Mouse (Mus musculus): Measurements from ENCODE around the gene Agfg1.

Agfg1 gene

DNA sequence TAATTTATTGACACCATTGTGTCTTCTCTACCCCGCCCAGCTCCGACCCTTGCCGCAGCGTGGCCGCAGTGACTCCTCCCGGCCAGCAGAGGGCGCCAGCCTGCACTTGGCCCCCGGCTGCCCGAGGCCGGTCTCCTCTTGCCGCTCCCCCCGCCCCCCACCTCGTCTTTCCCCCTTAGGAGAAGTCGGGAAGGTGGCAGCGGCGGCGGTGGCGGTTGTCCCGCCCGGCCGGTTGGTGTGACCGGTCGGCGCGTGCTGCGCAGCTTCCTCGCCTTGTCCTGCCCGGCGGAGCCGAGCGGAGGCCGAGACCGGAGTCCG, at the start of gene Agfg1:
Gene Agfg1, plus strand, starts transcription at position 188 of the 318 bp plus-strand sequence.
- DNase-seq: peak; percentile 93

DNA sequence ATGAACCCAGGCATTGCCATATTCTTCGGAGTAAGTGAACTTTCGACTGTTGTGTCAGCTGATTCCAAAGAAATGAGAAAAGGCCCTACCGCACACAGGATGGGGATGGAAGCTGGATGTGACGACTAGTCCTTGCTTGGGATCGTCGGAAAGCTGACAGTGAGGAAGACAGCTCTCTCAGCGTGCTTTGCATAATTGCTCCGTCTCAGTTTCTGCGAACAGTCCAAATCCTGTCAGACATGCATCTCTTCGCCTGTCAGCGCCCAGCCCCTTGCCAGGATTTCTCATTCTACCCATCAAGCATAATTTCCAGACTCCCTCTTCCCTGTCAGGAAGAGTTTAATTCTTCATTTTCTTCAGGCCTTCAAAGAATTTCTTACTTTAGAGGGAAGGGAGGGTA, 48.2 kb upstream of the Agfg1 start:
- no peak for DNase-seq

DNA sequence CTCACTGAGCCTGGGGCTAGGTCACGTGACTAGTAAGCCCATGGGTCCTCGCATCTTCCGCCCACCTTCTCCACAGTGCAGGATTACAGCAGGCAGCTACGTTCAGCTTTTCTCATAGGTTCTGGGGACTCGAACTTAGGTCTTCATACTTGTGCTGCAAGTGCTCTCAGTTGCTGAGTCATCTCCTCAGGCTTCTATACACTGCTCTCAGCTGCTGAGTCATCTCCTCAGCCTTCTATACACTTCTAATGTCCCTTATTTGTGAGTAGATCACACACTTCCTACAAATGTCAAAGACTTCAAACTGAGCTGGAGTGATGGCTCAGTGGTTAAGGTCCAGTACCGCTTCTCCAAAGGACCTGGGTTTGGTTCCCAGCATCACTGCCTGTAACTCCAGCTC, 47.0 kb upstream of the Agfg1 start:
- no peak for DNase-seq

DNA sequence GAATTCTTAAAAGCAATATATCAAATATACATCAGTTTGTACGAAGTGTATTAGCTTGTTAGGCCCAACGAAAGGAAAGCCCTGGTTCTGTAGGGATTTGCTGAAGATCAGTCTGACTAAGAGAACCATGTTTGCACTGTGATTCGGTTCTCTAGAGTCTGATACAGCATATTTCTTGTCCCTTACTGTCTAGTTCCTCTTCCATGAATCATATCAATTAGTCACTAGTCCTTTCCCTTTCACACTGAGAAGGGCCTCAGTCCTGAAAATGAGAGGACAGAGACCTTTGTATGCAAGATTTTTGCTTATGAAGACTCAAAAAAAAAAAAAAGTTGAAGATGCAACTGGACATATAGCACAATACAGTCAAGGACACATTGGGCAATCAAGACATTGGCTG, 46.2 kb upstream of the Agfg1 start:
- DNase-seq: no peak

DNA sequence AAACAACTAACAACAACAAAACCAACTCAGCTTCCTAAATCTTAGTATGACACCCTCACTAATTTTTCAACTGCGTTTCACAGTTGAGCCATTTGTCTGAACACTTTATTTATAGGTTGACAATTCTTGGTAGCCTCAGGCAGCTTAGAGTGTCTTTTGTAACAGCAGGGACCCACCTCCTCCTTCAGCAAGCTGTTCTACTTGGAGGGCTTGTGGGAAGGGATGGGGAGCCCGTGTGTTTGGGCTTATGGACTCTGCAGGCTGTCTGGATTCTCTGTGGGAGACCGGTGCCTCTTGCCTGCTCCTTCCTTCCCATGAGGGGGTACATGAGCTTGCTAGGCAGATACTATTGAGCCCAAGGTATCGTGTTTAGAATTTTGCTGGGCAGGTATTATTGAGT, 45.3 kb upstream of the Agfg1 start:
- DNase-seq: peak; percentile 49

DNA sequence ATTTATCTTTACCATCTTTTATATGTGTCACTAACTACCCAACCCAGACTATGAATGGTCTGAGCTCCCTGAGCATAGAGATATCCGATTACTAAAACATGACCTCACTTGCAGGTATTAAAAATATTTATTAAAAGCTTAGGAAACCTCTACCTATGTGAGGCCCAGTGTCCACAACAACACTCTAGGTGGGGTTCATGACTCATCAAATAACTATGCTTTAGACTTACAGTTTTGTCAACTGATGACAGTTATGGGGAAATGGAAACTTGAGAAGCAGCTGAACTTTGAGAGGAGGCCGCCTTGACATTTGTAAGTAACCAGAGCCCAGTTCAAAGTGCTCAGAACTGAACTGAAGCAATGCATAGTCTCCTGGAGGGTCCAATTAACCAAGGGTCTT, 44.1 kb upstream of the Agfg1 start:
- DNase-seq: no peak

DNA sequence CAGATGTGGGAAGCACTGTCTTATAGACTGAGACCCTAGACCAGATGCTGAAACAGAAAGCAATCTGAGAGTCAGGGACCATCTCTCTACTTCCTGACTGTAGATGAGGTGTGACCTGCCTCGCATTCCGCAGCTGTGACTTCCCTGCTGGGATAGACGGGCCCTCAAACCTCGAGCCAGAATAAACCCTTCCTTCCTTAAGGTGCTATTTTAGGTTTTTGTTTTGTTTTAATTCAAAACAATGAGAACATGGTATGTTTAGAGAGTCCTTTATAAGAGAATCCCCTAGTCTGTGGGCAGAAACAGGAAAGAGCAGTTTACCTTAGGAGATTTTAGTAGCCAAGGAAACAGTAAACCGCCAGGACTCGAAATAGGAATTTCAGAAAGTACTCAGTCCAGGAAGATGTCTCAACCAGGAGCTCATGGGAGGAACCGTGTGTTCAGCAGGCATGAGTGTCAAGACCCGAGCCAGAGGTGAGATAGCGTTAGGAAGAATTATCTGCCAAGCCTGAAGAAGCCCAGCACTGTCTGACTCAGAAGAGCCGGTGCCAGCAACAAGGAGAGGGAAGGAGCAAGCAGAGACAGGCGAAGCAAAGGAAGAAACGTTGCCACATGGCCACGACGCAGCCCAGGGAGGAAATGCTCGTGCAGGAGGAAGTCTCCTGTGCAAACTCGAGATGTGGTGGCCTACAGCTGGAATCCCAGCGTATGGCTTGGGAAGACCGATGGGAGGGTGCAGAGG, 43.4 kb upstream of the Agfg1 start:
- peak; percentile 36 for DNase-seq

DNA sequence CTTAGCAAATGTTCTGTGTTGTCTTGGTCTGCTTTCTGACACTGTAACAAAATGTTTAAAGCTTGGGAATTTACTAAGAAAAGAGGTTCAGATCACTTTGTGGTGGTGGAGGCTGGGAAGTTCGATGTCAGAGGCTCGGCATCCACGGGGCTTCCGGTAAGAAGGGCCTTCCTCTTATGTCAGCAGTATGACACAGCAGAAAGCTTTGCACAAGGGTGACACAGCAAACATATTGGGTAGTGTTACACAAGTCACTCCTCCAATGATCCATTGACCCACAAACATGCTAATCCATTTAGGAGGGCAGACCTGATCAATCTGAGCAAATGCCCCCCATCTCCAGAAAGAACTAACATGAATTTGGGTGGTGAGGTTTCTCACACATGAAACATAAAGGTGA, 42.2 kb upstream of the Agfg1 start:
- DNase-seq: no peak

DNA sequence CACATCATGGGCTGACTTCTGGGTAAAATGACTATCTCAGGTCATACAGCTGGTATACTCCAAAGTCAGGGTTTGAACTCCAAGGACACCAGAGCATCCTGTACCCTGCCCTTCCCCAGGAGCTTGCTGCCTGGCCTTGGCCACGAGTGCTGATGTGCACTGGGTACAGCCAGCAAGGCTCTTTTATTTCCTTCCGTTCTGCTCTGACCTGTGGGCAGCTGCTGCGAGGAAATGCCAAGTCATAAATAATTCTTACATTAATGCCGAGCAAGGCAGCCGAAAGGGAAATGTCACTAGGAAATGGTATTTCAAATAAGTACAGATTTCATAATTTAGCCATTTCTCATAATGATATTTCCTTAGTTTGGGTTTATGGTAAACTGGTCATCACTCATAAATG, 41.0 kb upstream of the Agfg1 start:
- no peak for DNase-seq

DNA sequence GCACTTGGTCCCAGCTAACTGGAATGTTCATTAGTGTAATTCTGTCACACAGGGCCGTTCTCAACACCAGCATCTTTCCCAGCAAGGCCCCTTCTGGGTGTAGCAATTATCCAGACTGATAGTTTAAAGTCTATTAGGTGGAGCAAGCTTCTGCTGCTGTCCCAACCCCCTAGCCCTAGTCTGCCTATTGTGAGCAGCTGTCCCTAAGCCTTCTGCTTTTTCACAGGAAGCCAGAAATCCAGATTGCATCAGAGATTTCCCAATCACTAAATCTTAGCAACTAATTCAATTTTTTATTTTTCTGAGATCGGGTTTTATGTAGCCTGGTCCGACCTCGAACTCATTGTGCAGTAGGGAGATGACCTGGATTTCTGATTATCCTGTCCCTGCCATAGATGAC, 40.4 kb upstream of the Agfg1 start:
- DNase-seq: no peak

DNA sequence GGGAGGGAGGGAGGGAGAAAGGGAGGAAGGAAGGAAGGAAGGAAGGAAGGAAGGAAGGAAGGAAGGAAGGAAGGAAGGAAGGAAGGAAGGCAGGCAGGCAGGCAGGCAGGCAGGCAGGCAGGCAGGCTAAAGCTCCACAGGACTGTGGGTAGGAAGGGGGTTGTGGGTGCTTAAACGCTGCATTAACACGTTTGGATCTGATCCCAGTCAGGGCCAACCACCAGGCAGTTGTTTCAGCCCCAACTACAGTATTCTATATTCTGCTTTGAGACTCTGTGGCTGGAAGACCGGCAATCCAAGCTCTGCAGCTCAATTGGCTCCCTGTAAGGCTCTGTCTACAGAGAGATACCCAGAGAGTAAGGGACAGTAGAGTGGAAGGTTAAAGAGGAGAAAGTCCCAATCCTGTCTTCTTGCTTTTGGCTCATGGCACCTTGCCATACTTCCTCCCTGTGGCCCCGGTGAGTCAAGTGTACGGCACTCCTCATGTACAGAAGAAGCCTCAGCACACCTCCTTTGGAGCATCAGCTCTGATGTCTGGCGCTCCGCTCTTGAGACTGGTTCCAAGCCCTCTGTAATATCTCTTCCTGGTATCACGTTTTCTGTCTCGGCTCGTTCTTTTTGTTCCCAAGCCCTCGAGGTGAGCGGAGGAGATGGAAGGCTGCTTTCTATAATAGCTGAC, 38.0 kb upstream of the Agfg1 start:
- DNase-seq: no peak

DNA sequence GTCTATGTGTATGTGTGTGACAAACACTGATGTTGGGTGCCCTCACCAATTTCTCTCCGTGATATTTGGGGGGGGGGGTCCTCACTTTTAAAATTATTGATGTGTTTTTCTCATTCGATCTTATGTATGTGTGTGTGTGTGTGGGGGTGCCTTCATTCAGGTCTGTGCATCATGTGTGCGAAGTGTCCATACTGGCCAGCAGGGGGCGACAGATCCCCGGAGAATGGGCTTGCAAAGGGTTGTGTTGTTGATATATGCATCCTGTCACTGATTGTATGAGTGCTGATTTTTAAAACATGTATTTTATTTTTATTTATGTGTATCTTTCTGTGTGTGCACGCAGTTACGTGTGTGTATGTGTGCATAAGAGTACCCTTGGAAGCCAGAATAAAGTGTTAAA, 35.7 kb upstream of the Agfg1 start:
- DNase-seq: no peak

DNA sequence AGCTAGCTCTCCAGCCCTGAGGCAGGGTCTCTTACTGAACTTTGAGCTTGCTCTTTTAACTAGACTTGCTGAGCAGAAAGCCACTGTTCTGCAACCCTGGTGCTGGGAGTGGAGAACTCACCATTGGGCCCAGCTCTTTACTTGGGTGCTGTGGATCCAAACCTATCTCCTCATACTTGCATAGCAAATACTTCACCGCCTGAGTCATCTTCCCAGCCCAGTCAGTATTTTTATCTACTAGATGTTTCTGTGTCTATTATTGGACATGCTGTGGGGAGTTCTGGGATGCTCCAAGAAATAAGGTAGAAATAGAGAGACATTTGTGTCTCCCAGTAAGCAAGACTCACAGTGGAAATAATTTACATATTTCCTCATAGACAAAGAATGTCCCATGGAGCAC, 35.2 kb upstream of the Agfg1 start:
- DNase-seq: peak; percentile 19

DNA sequence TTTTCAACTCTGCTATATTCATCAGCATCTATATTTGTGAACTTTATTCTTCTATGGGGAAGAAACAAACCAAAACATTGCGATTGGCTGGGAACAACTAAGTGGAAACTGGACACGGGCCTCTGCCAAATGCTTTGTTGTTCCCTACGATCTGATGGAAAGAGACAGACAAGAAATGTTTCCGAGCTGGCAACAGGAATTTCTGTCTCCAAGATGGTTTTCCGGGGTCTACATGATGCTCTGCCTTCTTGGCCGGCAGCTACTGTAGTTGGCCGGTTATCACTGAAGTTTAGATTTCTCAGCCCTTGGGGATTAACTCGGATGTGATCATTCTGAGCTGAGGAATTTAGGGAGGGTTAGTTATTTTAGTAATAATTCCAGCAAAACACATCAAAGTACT, 32.9 kb upstream of the Agfg1 start:
- no peak for DNase-seq

DNA sequence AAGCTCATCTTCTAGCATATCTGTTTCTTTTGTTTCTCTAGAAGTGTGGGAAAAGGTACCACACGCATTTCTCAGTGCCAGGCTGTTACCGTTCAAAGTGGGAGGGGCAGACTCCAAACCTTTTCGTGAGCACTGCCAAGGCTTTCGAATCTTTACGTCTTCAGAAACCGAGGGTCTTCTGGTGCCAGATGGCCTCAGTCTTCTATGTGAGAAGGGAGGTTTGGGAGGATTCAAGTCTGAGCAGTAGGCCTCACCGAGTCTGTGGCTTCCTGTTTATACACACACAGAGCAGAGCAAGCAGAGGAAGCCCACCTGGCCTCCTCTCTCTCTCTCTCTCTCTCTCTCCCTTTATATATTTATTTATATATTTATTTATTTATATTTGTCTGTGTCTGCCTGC, 32.1 kb upstream of the Agfg1 start:
- no peak for DNase-seq

DNA sequence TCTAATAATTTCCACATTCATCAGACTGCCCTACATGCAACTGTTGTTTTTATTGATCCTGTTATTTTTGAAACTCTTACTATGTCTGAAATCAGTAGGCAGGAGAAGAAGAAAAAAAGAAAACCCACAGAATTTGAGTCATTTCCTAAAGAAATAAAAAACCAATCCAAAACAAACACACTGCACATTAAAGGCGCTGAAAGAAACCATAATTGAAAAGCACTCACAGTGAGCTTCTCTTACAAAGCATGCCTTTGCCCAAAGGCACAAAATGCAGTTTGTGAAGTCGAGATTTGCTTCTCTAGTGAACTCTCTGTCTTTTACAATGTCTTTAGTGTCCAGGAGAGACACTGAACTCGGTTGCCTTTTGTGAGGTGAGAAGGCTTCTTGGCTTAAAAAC, 30.7 kb upstream of the Agfg1 start:
- no peak for DNase-seq

DNA sequence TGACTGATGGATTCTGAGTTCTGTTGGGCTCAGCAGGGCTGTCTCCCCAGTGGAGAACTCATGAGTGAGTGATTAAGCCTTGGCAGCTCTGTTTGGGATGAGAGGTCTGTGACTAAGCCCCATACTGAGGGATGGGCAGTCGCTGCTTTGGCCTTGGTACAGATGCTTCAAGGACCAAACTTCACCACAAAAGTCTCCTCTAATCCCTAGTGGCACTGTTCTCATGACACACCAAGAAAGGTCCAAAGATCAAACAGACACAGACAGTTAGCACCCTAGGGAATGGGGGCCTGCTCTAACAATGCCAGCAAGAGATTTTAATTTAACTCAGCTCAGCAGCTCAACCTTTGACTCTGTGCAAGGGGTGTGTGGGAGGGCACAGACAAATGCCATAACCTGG, 27.5 kb upstream of the Agfg1 start:
- DNase-seq: no peak

DNA sequence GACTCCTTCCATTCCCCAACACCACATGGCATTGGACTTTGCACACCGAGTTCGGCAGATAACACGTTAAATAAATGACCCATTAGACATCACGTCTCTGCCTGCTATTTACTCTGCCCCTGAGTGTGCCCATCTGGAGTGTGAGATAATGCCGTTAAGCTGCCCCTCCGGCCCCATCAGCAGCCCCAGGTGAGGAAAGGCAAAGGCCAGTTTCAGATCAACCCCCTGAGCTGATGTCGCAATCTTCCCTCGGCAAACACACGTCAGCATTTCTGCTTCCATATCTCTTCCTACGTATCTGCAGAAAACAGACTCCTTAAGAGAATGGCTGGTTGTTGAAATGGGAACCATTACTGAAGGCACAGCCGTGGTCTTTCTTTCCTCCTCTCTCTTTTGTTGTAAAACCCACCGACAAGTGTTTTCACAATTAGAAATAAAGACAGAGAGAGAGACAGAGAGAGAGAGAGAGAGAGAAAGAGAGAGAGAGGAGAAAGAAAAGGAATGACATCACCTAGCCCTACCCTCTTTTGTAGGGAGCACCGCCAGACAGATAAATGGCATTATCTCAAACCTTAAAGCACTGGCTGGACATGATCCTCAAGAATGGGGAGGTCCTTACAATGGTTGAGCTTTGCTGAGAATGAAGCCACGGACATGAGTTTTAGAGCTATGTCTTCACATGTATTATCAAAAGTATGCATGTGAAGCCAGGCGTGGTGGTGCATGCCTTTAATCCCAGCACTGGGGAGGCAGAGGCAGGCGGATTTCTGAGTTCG, 23.2 kb upstream of the Agfg1 start:
- DNase-seq: no peak

DNA sequence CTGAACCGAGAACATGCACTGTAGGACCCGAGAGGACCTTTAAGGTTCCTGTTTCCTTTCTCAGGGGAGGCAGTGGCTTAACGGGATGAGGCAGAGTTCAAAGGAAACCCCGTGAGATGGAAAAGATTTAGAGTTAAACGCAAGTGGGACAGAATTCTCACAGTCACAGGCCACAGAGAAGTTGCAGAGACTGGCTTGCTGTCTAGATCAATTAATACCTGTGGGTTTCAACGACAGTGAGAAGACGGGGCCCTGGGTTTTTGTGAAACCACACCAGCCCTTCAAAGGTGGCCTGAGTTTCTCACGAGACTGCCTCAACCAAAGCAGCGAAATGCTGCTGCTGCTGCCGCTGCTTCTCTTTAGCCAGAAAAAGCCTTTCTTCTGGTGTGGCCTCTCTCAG, 19.9 kb upstream of the Agfg1 start:
- DNase-seq: no peak

DNA sequence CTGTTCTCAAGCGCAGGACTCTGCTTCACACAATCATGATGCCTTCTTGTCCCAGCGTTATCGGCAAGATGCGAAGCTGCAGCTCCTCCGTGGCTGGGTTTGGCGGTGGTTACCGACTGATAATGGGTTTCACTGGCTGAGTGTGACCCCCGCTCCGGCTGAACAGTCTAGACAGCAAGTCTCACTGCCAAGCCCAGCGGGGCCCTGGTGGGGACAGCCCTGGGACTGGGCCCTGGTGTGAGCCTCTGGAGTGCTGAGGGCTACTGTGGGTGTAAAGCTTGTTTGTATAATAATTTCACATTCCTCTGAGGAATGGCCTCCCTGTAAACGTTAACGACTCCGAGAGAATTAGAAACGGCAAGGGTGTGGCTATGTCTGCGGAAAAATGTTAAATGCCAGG, 19.1 kb upstream of the Agfg1 start:
- DNase-seq: no peak

DNA sequence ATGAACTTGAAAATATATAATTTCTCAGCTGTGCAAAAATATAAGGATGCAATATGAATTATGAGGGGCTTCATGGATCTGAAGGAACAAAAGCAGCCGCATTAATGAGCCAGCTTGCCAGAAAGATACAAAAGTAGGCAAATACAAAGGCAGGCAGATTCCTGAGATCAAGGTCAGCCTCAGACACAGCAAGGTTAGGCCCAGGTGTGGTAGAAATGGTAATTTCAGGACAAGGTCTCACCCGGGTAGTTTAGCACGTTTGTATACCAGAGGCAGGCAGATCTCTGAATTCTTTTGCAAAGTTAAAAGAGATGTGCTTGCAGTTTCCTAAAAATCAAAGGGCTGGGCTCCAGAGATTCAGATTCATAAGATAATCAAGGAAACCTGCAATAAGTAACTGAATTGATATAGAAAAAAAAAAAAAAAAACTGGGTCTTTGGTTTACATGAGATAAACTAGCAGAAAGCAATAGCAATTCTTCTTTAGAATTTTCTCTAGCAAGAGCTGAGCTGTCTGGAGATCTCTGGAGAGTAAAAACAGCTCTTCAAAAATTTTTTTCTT, 18.6 kb upstream of the Agfg1 start:
- no peak for DNase-seq

DNA sequence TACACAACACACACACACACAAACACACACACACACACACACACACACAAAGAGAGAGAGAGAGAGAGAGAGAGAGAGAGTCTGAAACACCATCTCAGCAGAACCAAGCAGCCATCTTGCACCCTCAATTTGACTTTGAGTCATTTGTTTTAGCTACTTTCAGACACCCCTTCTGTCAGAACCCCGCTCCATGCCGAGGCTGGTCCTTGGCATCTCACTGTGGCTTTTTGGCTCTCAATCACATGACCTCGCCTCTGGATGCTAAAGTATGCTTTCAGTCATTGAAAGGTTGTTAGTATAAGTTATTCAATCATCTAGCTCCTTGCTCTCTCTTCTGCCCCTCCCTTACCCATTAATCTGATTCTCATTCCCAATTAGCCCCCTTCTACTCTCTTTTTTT, 17.4 kb upstream of the Agfg1 start:
- DNase-seq: no peak

DNA sequence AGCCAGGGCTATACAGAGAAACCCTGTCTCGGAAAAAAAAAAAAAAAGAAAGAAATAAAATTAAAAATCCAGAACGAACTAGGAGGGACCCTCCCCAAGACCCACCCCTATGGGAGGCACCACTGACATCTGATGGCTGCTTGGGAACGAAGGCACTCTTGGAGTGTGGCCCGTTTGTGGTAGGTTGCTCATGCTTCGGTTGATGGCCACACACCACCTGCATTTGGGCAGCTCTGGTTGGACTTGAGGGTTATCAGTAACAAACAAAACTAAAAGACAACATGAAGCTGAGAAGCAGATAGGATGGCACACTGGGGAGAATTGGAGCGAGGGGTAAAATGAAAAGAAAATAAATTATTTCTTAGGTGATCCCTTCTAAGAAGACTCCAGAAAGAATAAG, 15.1 kb upstream of the Agfg1 start:
- DNase-seq: no peak

DNA sequence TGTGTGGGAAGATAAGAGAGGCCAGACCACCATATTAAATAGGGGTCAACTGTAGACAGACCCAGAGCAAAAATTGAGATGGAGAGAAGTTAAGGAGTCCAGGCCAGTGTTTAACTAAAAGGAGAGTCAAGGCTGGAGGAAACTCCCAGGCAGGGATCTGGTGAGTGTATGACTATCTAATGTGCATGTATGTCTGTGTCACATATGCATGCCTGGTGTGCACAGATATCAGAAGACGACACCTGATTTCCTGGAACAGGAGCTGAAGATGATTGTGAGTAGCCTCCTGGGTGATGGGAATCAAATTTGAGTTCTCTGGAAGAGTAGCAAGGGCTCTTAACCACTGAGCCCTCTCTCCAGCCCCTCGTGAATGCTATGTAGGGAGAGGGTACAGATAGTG, 14.0 kb upstream of the Agfg1 start:
- no peak for DNase-seq
